Comparison of ENCODE assay signal across 8 mouse cellular contexts in the genomic region with DNA sequence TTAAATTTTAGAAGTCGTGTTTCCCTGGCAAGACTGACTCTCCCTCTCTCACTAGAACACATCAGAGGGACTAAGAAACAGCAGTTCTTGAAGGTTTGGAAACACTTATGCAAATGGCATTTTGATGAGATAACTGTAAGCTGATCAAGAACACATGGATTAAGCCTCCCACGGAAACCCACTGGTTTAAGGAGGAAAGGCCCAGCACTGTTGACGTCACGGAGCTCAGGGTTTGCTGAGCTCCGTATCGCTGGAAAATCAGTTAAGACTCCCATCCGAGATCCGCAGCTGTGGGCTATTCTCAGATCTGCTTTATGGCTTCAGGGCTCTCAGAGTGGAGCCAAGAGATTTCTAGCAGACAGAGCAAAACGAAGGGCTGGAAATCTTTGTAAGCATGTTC.
DNase-seq lines count a peak whose midpoint lies in the region.
"Had no signal": no experiment of that assay in that cellular context is flagged by ENCODE, and none has a peak within 500 bp of the region (broad histone marks: within the 10 kb centered on the region; RNA-seq: fewer than 3 reads in every experiment).

No protein-coding gene starts in this region.

- peak; percentile 9 for DNase-seq in right cerebral cortex, adult 18-20 months
- no peak for DNase-seq in right cerebral cortex, postnatal 4 days
- peak; percentile 26 for DNase-seq in gastrocnemius, adult 18-20 months (ENCODE audit: low spot score)
- DNase-seq in layer of hippocampus, adult 9-11 months, result peak; percentile 27
- DNase-seq in skeletal muscle tissue, adult 2 months (ENCODE audit: low read depth, low spot score), result peak; percentile 63
- DNase-seq in adrenal gland, adult 18-20 months (ENCODE audit: low spot score in 2 of 2), result no peak
- no peak for DNase-seq in adrenal gland, postnatal 14 days
- DNase-seq: cerebellum, adult 9-10 months had no signal

Comparison
In these comparisons a context has a peak if more than half of its experiments do, and no peak if none do; other contexts are left out.
1. DNase-seq: peak in right cerebral cortex, adult 18-20 months (single experiment), gastrocnemius, adult 18-20 months (single experiment), layer of hippocampus, adult 9-11 months (single experiment) and skeletal muscle tissue, adult 2 months (single experiment); none in right cerebral cortex, postnatal 4 days (single experiment), adrenal gland, adult 18-20 months (0 of 2) and adrenal gland, postnatal 14 days (single experiment).